Mouse (Mus musculus) ovary, postnatal 10 days (tissue): ENCODE results near the gene Ostc.

ENCODE experiments used
- DNase-seq: peaks from one replicate; pipeline ENCODE4 v3.0.0; 2022; ENCODE audit warnings: low spot score

Gene Ostc

GRCm38 (mm10) chr3:130708967-130709924 is at the start of gene Ostc:
Gene Ostc, minus strand, starts transcription at chr3:130709444.
- peak; percentile 91 for DNase-seq

- DNase-seq = no peak
Measured at GRCm38 (mm10) chr3:130758157-130758841, 49.1 kb upstream of the Ostc start.

- no peak for DNase-seq
Measured at GRCm38 (mm10) chr3:130757117-130757852, 48.0 kb upstream of the Ostc start.

GRCm38 (mm10) chr3:130749206-130749605 is 40.0 kb upstream of the Ostc start:
- no peak for DNase-seq

GRCm38 (mm10) chr3:130746673-130747619 is 37.7 kb upstream of the Ostc start:
- DNase-seq = no peak

GRCm38 (mm10) chr3:130737652-130738361 is 28.6 kb upstream of the Ostc start:
- no peak for DNase-seq

GRCm38 (mm10) chr3:130736758-130737157 is 27.5 kb upstream of the Ostc start:
- no peak for DNase-seq

GRCm38 (mm10) chr3:130730189-130730653 is 21.0 kb upstream of the Ostc start, which contains the start of gene Rpl34:
Gene Rpl34, minus strand, starts transcription at chr3:130730398.
- DNase-seq = peak; percentile 80

- peak; percentile 17 for DNase-seq
Measured at GRCm38 (mm10) chr3:130729472-130730188, 20.4 kb upstream of the Ostc start.

- DNase-seq = no peak
Measured at GRCm38 (mm10) chr3:130727676-130728075, 18.4 kb upstream of the Ostc start.

GRCm38 (mm10) chr3:130727036-130727435 is 17.8 kb upstream of the Ostc start:
- DNase-seq = no peak

- no peak for DNase-seq
Measured at GRCm38 (mm10) chr3:130725718-130726117, 16.5 kb upstream of the Ostc start.

GRCm38 (mm10) chr3:130722733-130723478 is 13.7 kb upstream of the Ostc start:
- DNase-seq = no peak

GRCm38 (mm10) chr3:130720225-130720624 is 11.0 kb upstream of the Ostc start:
- DNase-seq = no peak

- DNase-seq = no peak
Measured at GRCm38 (mm10) chr3:130718871-130719270, 9.6 kb upstream of the Ostc start.

- DNase-seq = no peak
Measured at GRCm38 (mm10) chr3:130716555-130716954, 7.3 kb upstream of the Ostc start.

- DNase-seq = peak; percentile 31
Measured at GRCm38 (mm10) chr3:130714775-130715568, 5.7 kb upstream of the Ostc start.

GRCm38 (mm10) chr3:130712891-130713290 is 3.6 kb upstream of the Ostc start:
- no peak for DNase-seq
